Mouse (Mus musculus) brain, embryonic 14.5 days (tissue): ENCODE measurements at regions not wholly inside any gene's neighbourhood (a gene's known extent, or its start where the extent isn't known, plus 50 kb on each side); places are given as distances from the start of the nearest gene placed in this dataset.

ENCODE experiments used
- CTCF ChIP-seq: fragments of 200-500 bp; IDR thresholded peaks from 2 replicates; pipeline ENCODE4 v1.5.1; 2012; ENCODE audit warnings: inconsistent platforms, mild to moderate bottlenecking, moderate library complexity, borderline replicate concordance; ENCODE audit not compliant: insufficient read depth, insufficient read length; ENCODE audit errors: extremely low read depth
- POLR2A ChIP-seq: fragments of 200-500 bp; IDR thresholded peaks from 2 replicates; pipeline ENCODE4 v1.6.1; 2012; ENCODE audit warnings: mild to moderate bottlenecking, inconsistent platforms, borderline replicate concordance; ENCODE audit not compliant: poor library complexity, insufficient read depth, insufficient read length, severe bottlenecking; ENCODE audit errors: extremely low read depth

- TF ChIP-seq POLR2A: no peak
- TF ChIP-seq CTCF: no peak
Measured at GRCm38 (mm10) chr3:66660555-66660954, 320.6 kb upstream of the Rsrc1 start.
